Mouse (Mus musculus) cerebellum, adult (tissue): Measurements from ENCODE around the gene Myh7b.
A peak's percentile ranks its signal among the peaks of the same experiment; 100 is the strongest.

Source experiments
- ATAC-seq: cut with Nextera tagmentation; 2 replicates; pipeline ENCODE4 v1.9.2; 2017; ENCODE audit warnings: mild to moderate bottlenecking, moderate library complexity, mixed read lengths; ENCODE audit not compliant: insufficient number of reproducible peaks, low FRiP score, low TSS enrichment

Myh7b gene

GRCm38 (mm10) chr2:155610978-155611377 is at the start of gene Myh7b:
Gene Myh7b (plus strand): TSS chr2:155611212.
- ATAC-seq = no peak

- ATAC-seq = no peak
Observed at GRCm38 (mm10) chr2:155562209-155562608, 48.8 kb upstream of the Myh7b start.

DNA sequence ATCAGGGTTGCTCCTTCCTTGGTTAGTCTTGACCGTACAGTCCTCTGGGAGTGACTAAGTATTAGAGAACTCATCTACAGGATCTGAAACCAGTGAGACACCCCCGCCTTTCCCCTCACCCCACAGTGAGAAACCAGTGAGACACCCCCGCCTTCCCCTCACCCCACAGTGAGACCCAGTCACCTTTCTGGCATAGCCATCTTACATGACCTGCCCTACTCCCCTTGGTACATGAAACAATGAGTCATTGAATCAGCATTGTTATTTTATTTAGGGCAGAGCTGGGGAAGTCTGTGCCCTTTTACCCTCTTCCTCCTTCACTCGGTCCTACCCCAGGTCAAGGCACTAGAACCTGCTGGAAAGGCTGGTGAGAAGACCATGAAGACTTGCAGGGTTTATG is 48.1 kb upstream of the Myh7b start:
- ATAC-seq = no peak

GRCm38 (mm10) chr2:155567751-155568150 is 43.3 kb upstream of the Myh7b start:
- ATAC-seq = no peak

DNA sequence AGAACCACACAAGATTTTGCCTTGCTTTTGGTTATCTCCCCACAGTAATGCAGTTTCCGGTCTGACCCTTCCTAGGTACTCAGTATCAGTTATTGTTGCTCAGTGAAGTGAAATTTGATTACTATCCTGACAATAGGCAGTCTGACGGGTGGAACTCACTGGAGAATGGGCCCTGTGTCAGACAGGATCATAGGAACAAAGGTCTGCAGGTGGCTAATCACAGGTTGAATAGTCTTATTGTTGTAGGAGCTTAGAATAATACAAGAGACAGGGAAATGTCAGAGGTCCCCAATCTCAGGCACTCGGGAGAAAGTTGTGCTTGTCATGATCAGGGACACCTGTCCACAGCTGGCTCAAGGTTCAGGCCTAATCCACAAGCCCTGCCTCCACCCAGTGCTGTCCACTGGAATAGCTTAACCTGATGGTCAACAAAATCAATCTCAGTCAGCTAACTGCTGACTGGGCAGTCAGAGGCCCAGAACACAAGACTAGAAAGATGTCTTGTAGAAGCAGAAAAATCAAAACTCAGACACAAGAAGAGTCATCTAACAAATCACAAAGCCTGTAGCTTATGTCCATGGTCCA is 41.7 kb upstream of the Myh7b start:
- ATAC-seq = no peak

DNA sequence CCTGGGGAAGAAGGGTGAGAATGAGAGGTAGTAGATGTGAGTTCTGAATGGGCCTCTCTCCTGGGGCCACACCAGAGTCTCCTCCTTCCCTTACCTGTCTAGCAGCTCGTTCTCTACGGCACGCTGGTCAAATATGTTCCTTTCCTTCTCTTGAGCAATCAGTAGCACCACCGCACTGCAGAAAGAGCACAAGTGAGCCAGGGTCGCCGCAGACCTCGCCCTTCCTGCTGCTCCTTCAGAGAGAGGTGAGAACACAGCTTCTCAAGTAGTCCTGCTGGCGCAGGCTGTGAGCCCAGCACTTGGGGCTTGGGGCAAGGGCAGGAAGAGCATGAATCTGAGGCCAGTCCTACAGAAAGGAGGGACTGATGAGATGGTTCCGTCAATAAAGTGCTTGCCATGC is 38.0 kb upstream of the Myh7b start:
- no peak for ATAC-seq

DNA sequence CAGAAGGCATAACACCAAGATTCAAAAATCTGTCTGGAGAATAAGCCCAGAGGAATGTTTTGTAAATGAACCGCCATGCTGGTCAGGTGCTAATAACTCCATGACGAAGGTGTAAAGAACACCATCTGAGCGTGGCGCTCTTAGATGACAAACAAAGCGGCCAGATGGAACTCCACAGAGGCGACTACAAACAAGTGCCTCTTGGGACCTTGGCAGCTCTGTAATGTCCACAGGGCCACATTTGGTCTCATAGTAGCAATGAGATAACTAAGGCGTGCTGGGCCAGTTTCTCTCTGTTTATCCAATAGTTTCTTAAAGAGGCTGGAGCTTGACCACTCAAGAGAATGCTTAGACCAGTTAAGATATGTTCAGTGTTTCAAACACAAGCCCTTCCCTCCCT is 37.0 kb upstream of the Myh7b start:
- no peak for ATAC-seq

DNA sequence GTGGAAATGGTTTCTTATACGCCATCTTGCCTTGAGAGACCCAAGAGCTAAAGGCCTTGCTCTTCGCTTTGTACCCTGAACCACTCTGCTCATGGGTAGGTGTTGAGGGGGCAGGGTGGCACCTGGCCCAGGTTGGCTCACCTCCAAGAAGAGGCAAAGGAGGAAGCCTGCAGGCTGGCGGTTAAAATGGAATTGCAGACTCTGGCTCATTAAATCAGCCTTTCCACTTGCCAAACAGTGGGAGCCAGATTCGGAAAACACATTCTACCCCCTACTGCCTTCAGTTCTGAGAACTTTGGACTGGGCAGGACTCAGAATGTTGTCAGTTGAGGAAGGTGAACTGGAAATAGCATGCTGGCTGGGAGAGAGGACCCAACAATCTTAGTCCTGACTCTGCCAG is 36.3 kb upstream of the Myh7b start:
- no peak for ATAC-seq

DNA sequence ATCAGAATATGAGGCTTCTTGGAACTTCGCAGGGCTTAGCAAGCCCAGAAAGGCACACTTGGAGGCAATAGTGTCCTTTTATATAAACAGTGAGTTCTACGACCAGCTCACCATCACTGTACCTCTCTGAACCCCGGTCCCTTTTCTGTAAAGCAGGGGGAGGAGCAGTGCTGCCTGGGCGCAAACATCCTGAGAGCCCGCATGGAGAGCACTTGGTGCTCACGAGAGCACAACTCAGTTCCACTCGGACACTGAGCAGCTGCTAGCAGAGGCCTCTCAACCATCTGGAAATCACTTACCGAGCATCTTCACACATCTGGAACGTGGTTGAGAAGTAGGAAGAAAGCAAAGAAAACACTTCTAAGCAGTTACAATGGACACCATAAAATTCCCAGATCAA is 34.4 kb upstream of the Myh7b start:
- ATAC-seq = no peak

GRCm38 (mm10) chr2:155580331-155580730 is 30.7 kb upstream of the Myh7b start:
- no peak for ATAC-seq

- ATAC-seq = no peak
Observed at GRCm38 (mm10) chr2:155582384-155582995, 28.5 kb upstream of the Myh7b start.

GRCm38 (mm10) chr2:155582996-155583395 is 28.0 kb upstream of the Myh7b start:
- no peak for ATAC-seq

- no peak for ATAC-seq
Observed at GRCm38 (mm10) chr2:155583927-155584530, 27.0 kb upstream of the Myh7b start.

DNA sequence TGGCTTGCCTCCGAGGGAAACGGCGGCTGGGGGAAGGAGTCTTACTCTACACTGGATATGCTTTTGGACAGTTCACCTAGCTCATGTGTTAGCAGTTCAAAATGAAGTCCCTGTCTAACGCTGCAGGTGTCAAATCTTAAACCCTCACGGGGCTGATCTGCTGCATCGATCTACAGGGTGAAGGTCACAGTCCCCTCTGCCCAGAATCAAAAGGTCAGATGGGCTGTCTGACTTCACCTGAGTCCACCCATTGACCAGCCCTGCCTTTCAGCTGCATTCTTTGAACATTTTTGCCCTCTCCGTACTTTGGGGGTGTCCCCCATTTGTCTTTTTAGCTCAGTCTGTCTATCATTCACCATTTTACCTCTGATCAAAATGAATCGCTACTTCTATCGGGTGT is 25.9 kb upstream of the Myh7b start:
- ATAC-seq = no peak

GRCm38 (mm10) chr2:155585486-155585885 is 25.5 kb upstream of the Myh7b start:
- ATAC-seq = no peak

DNA sequence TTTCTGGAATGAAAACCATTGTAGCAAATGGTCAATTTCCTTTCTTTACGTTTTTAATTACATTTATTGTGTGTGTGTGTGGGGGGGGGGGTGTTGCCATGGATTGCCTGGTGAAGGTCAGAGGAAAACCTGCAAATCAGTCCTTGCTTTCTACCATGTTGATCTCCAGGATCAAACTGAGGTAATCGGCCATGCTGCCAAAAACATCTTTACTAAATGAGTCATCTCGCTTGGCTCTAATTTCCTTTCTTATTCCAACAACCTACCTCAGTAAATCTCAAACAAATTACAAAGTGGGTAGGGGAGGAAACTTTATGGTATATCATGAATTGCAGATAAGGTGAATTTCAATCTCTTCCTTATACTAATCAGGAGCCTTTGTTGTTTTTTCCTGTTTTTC is 22.9 kb upstream of the Myh7b start:
- no peak for ATAC-seq

GRCm38 (mm10) chr2:155589521-155589920 is 21.5 kb upstream of the Myh7b start:
- no peak for ATAC-seq

DNA sequence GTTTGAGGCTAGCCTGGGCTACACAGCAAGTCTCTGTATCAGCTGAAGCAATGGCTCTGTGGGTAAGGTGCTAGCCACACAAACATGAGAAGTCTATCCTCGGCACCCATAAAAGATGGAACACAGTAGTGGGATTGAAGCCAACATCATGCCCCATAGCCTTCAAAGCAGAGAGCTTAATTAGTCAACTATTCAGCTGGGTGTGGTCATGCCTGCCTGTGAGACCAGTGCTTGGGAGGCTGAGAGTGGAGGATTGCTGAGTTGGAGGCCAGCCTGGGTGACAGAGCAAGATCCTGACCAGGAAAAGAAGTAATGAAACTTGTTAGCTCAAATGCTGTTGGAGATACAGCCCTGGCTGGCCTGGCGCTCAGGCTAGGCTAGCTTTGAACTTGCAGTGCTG is 20.1 kb upstream of the Myh7b start:
- ATAC-seq = no peak

DNA sequence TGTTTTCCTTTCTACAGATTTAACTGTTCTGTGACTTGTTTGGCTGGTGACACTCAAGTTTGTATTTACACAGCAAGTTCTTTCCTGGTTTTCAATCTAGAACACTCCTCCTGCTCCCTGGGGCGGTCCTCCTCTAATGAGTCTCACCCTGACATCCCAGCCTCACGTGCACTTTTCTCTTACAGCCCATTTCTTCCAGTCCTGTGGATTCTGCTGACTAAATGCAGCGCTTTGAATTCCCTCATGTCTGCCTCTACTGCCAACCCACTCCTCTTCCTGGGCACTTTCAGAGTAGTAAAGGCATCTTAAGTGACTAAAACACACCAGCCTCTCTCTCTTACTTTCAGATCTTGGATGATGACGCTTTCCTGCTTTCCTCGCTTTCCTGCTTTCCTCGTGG is 19.3 kb upstream of the Myh7b start:
- no peak for ATAC-seq

GRCm38 (mm10) chr2:155592137-155592853 is 18.7 kb upstream of the Myh7b start, which contains the start of gene Gss:
Gene Gss (minus strand): TSS chr2:155592810.
- ATAC-seq = peak; percentile 85; the same call in 1 of the 2 replicates

DNA sequence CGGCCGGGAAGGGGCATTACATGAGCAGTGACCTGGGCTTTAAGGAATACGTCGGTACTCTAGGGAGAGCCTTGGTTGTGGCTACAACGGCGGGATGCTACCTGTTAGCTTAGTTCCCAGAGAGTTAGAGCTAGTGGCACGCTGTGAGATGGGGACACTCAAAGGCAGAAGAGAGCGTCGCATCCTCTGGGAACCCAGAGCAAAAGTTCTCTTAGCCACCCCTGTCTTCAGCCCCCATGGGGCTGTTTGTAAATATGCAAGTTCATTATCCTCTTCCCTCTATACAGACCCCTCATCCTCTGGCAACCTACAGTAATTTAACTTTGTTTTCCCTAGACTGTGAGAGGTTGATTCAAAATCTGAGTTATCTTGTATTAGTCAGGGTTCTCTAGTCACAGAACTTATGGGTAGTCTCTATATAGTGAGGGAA is 18.1 kb upstream of the Myh7b start:
- no peak; the same call in 1 of the 2 replicates for ATAC-seq
